Mouse (Mus musculus): Measurements from ENCODE around the gene Mpc1. TPM values are rescaled to one million over a fixed set of nuclear protein-coding genes. Genes with fewer than 3 reads are reported as not detected.
A peak's percentile ranks its signal among the peaks of the same experiment; 100 is the strongest.

The Mpc1 gene
- polyA plus RNA-seq, 1 experiment from 2014 or later, result 168 TPM

DNA sequence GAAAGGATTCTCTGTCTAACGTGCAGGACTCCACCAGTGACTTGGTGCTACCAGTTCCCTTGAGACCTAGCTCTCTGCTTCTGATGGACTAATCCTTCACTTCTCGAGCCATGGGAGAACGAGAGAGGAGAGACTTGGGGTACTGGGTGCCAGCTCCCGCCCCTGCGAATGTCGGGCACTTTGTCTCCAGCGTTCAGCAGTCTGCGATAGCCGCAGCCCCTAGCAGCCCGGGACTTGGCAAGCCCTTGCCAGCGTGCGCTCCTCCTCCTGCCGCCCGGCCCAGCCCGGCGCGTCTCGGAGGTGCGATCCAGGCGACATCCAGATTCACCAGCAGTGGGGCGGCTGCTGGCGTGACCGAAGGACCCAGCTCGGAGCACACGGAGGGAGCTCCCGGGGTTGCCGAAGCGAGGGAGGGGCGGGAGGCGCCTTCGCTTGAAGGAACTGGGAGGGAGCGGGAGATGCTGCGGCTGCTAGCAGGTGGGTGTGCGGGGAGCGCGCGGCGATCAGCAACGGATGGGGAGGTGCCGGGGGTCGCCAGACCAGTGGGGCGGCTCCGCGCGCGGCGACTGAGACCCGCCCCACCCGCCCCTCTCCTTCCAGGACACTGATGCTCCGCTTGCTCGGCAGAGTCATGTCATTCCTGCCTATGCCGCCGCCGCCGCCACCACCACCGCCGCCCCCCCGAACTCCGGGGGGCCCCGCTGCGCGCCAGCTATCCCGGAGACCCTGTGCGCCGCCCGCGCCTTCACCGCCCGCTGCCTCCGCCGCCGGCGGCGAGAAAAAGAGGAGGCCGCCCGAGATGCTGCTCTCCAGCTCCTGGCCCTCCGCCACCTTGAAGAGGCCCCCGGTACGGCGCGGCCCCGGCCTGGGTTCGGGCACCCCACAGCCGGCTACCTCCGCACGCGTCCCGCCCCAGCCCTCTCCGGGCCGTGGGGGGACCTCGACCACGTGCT is 58.0 kb downstream of the Mpc1 start:
- Histone ChIP-seq H3K4me1 (peaks cover 22% of the 10 kb centered on the region), H3K27me3 (replicated peaks) (peaks cover 44% of the 10 kb centered on the region)

DNA sequence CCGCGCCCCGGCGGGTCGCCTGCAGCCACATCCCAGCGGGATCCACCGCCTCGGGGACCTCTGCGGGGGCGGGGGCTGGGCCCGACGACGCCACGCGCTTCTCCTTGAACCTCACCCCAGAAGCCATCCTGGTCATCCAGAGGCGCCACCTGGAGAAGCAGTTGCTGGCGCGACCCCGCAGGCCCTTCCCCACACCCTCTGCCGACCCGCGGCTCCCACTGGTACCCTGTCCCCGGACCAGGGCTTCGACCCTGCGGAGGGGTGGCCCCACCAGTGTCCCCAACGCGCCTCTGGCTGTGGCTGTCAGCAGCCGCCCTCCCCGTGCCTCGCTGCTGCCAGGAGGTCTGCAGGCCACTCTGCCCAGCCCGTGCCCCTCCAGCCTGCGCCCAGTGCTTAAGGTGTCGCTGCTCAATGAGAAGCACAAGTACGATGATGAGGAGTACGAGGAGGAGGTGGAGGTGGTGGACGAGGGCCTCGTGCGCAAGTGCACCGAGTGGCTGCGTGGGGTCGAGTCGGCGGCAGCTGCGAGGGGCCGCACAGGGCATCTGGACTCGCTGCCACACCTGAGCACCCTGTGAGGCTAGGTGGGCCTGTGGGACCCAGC is 58.8 kb downstream of the Mpc1 start:
- Histone ChIP-seq H3K27ac (no peak overlapping the region), H3K4me2 (replicated peaks) (peak overlapping the region; percentile 98)

More for the DNA sequence above, 58.0 kb downstream of the Mpc1 start:
- H3K4me2 ChIP-seq (replicated peaks), result peak overlapping the region; percentile 98
- peak overlapping the region; percentile 79 for H3K9ac ChIP-seq
- H3K4me3 ChIP-seq, result peak overlapping the region; percentile 62
- no peaks in the 10 kb centered on the region for H3K9me3 ChIP-seq
- under 1% methylated on average over 77 of the region's 92 CpGs for WGBS
- no peaks in the 10 kb centered on the region for H3K36me3 ChIP-seq
- no peak overlapping the region for H3K27ac ChIP-seq
- ATAC-seq (ENCODE audit: low FRiP score, low read depth), result peak; percentile 80

DNA sequence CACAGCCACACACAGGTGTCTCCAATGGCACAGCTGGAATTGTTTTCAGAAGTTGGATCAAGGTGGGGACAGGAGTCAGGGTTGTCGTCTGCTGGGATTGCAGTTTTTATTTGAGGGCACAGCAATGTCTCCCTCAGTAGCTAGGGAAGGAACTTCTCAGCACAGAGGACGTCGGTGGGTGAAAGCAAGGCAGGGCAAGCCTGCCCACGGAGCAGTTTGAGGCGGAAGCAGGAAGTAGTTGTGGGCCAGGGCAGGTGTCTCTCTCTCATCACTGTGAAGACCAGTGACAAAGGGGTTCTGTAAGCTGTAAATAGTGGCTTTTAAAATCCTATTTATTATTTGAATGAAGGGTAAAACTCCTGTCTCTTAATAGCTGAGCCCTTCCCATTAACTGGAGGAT is 60.0 kb downstream of the Mpc1 start:
- no peak overlapping the region for H3K9ac ChIP-seq
- peaks cover 22% of the 10 kb centered on the region for H3K4me1 ChIP-seq
- 50% methylated on average over 5 of the region's 5 CpGs for WGBS
- H3K4me2 ChIP-seq (replicated peaks), result no peak overlapping the region
- H3K27me3 ChIP-seq (replicated peaks), result peaks cover 44% of the 10 kb centered on the region
- no peaks in the 10 kb centered on the region for H3K36me3 ChIP-seq
- H3K9me3 ChIP-seq, result no peaks in the 10 kb centered on the region
- H3K4me3 ChIP-seq, result no peak overlapping the region
- no peak for ATAC-seq (ENCODE audit: low FRiP score, low read depth)
- H3K27ac ChIP-seq, result no peak overlapping the region

More for the DNA sequence above, 58.8 kb downstream of the Mpc1 start:
- H3K9me3 ChIP-seq, result no peaks in the 10 kb centered on the region
- ATAC-seq (ENCODE audit: low FRiP score, low read depth), result peak; percentile 59
- H3K4me3 ChIP-seq, result peak overlapping the region; percentile 62
- no peaks in the 10 kb centered on the region for H3K36me3 ChIP-seq
- H3K27me3 ChIP-seq (replicated peaks), result peaks cover 44% of the 10 kb centered on the region
- WGBS, result 8% methylated on average over 46 of the region's 46 CpGs
- H3K4me1 ChIP-seq, result peaks cover 22% of the 10 kb centered on the region
- peak overlapping the region; percentile 79 for H3K9ac ChIP-seq

DNA sequence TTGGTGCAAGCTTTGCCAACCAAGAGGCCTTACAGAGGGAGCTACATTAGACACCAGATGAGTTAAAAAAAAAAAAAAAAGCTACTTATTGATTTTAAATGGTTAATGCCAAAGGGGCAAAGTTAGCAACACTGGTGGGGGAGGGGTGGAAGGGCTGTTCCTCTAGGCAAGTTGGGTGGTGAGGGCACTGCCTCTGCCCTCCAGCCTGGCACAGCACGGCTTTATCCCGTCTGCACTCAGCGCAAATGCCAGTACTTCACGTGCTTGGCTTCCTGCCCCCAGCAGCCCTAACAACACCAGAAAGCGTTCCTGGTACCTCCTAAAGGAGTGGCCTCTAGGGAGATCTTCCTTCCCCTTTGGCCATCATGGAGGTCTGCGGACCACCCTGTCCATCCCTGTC is 60.7 kb downstream of the Mpc1 start:
- no peak for ATAC-seq (ENCODE audit: low FRiP score, low read depth)
- Histone ChIP-seq H3K4me3 (no peak overlapping the region), H3K4me1 (peaks cover 22% of the 10 kb centered on the region), H3K4me2 (replicated peaks) (no peak overlapping the region), H3K9ac (no peak overlapping the region), H3K27ac (no peak overlapping the region), H3K27me3 (replicated peaks) (peaks cover 41% of the 10 kb centered on the region), H3K9me3 (no peaks in the 10 kb centered on the region), H3K36me3 (no peaks in the 10 kb centered on the region)
- WGBS, result 82% methylated on average over 6 of the region's 6 CpGs

Other genes starting within 250 kb of the Mpc1 start
- gene Gm49673, start 135.1 kb upstream of the Mpc1 start, polyA plus RNA-seq (2016; fragmentation: Nextera tagmentation; extraction: Ambion mirVana), result 0.30 TPM in 1 of 2 replicates, not detected in the other
- 14.8 and 15.6 TPM in 2 replicates for gene Rnaset2a, start 134.8 kb upstream of the Mpc1 start, polyA plus RNA-seq (2016; fragmentation: Nextera tagmentation; extraction: Ambion mirVana)
- gene Fgfr1op, start 117.4 kb upstream of the Mpc1 start, polyA plus RNA-seq (2016; fragmentation: Nextera tagmentation; extraction: Ambion mirVana), result 34.5 and 37.2 TPM in 2 replicates
- not detected in 2 replicates for gene Ccr6, start 46.9 kb upstream of the Mpc1 start, polyA plus RNA-seq (2016; fragmentation: Nextera tagmentation; extraction: Ambion mirVana)
- gene Sft2d1, start 28.2 kb downstream of the Mpc1 start, polyA plus RNA-seq (2016; fragmentation: Nextera tagmentation; extraction: Ambion mirVana), result 104 and 109 TPM in 2 replicates
- gene Prr18, start 54.6 kb downstream of the Mpc1 start, polyA plus RNA-seq (2016; fragmentation: Nextera tagmentation; extraction: Ambion mirVana), result 4.0 and 5.2 TPM in 2 replicates
- gene T2, start 73.1 kb downstream of the Mpc1 start, polyA plus RNA-seq (2016; fragmentation: Nextera tagmentation; extraction: Ambion mirVana), result 0.41 and 0.44 TPM in 2 replicates
- gene T, start 151.5 kb downstream of the Mpc1 start, polyA plus RNA-seq (2016; fragmentation: Nextera tagmentation; extraction: Ambion mirVana), result 1.3 and 2.0 TPM in 2 replicates
- gene Pde10a, start 242.5 kb downstream of the Mpc1 start, polyA plus RNA-seq (2016; fragmentation: Nextera tagmentation; extraction: Ambion mirVana), result 11.4 and 15.2 TPM in 2 replicates

All from neural tube, embryonic 12.5 days (tissue).